Mouse (Mus musculus): Measurements from ENCODE around the gene Foxk1.
A peak's percentile ranks its signal among the peaks of the same experiment; 100 is the strongest.

- TF ChIP-seq POLR2A (IDR thresholded peaks at IDR 0.05; ENCODE audit: low read depth, low read length) (peak; percentile 89), CTCF (IDR thresholded peaks at IDR 0.05; ENCODE audit: extremely low read depth, insufficient read length, insufficient replicate concordance, low read depth, low read length) (peak; percentile 89)
Observed at GRCm38 (mm10) chr5:142367085-142368081, 33.9 kb upstream of the Foxk1 start.

All from small intestine, adult 2 months (tissue).